Mouse (Mus musculus): Measurements from ENCODE around the gene Pln.
A peak's percentile ranks its signal among the peaks of the same experiment; 100 is the strongest.

Gene Pln

DNA sequence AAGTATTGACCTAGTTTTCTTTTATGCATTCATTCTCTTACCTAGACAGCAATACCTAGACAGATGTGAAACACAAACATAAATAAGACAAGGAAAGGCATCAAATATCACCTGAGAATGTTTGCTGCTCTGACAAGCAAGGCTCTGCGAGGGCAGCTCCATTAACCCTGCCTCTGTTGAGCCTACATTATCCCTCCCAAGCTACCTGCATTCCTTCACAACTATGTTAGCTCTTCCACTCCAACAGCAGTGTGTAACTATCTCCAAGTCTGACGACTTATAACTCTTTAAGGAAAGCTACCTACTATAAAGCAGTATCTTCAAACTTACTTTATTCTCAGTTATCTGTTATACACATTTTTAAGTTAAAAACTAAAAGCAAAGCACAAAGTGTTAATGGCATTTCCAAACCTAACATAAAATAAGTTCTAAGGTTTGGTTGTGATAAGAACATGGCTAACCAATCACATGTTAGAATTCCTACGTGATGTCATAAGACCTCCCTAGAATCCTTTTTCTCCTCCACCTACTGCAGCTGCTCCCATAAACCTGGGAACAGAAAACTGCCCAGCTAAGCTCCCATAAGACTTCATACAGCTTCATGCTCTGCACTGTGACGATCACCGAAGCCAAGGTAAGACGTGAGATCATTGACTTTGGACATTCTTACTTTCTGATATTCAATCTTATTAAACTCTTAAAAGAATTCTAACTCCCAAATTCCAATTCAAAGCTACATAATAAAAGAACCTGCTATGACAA, at the start of gene Pln:
TSS of gene Pln (plus strand) at position 506 of the 762 bp plus-strand sequence.
- DNase-seq = no peak

DNA sequence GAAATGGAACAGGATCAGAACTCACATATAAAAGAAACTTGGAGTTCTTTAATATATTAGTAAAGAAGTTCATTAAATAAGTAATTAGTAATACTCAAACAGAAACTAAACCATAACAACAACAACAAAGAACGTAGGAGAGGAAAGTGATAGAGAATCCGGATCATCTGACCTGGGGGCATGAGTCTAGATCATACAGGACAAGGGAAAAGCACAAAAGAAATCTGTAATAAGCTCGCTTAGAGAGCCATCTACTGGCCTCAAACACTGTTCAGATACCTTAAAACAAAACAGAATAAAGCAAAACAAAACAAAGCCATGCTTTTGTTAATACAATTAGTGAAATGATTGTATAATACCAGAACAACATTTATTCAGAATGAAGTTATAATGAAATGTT, 31.6 kb upstream of the Pln start:
- no peak for DNase-seq

DNA sequence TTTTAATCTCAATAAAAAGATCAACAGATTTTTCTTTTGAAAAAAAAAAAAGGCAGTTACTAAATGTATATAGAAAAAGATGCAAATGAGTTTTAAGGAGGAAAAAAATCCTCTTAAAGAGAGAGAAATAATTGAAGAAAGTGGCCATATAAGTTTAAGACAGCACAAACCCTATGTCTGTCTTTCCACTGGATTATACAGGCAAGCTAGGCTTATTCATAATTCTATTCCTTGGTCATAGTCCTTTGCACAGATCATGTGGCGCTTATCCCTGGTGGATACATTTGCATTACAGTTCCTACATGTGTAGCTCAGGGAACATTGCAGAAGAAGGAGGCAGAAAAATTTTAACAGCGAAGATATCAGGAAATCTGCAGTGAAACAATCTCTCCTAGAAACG, 30.8 kb upstream of the Pln start:
- no peak for DNase-seq

DNA sequence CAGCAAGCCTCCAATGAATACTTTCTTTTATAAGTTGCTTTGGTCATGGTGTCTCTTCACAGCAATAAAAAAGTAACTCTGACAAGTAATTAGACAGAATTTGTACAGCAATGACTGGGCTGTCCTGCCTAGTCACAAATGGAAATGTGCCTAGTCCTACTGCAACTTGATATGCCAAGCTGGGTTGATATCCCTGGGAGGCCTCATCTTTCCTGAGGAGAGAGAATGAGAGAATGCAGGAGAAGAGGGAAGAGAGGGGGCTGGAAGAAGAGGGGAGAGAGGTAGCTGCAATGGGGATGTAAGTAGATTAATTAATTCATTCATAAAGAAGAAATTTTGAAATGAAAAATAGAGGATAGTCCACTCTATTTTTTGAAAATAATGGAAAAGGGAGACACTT, 14.1 kb upstream of the Pln start:
- no peak for DNase-seq

DNA sequence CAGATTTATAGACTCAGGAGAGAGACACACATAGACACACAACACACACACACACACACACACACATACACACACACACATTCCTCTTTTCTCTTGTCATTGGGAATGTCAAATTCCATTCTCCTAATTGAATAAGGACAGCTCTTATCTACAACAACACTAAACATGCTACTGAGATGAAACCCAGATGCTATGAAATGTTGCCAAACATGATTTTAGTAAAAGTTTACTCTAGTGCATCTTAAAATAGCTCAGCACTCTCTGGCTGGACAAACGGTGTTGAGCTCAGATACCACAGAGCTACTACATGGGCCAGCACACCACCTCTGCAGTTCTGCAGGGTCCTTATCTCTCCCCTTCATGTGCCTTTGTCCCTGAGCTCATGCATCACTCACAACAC, 12.8 kb upstream of the Pln start:
- no peak for DNase-seq

DNA sequence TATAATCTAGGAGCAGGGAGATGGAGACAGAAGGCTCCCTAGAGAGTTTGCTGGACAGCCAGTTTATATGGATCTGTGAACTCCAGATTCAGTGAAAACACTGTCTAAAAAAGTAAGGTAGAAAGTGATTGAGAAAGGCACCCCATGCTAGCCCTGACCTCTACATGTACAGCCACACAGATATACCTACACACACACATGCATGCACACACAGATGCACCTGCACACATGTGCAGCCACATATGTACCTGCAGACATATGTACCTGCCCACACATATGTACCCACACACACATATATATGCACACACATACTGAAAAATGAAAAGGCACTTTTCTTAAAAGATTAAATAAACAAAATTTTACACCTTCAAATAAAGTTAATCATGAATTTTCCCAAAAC, 11.1 kb upstream of the Pln start:
- DNase-seq = no peak

DNA sequence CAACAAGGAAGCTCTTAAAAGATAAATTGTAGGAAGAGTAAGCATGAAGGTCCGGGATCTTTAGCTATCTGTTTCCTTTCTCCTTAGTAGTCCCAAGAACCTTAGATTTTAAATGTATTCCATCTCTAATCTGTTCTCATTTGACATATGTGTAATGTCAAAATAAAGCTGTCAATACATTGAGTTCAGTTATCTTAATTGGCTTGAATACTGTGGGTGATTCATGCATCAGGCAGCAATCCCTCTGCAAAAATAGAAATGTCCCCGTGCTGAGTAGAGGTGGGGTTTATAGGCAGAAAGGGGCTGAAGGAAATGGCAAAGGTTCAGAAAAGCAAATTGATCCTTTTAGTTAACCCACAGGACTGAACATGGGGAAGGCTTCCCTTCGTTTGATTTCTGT, 8.2 kb upstream of the Pln start:
- no peak for DNase-seq

DNA sequence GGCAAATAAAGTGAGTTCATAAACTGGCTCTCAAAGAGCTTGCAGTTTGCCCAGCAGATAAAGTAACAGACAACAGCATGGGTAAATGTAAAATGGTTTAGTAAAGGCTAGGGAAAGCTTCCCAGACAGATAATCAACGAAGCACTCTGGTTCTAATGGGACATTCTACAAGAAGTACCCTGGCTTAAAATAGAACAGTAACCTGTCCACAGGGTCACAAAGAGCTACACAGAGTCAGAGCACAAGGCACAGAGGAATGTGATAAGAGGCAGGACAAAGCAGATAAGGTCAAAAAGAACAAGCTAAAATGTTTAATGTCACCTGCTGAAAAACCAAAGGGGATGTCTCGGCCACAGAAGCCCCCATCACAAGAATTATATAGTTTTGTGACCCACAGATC, 4.7 kb upstream of the Pln start:
- DNase-seq = no peak

DNA sequence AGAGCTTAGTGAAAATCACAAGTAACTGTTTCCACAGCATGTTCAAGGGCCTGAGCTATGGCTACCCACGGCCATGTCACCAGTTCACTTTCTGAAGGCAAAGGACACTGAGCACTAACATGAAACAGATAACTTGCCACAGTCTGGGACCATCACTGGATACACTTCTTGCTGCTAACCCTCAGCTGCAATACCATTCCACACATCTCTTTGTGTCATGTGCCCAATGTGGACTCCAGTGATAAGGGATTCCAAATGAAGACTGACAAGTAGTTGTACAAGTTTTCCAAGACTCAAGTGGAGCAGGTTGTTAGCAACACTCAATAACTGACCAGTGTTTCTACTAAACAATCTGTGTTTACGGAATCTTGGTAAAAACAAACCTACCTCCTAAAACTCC, 2.2 kb upstream of the Pln start:
- DNase-seq = no peak

DNA sequence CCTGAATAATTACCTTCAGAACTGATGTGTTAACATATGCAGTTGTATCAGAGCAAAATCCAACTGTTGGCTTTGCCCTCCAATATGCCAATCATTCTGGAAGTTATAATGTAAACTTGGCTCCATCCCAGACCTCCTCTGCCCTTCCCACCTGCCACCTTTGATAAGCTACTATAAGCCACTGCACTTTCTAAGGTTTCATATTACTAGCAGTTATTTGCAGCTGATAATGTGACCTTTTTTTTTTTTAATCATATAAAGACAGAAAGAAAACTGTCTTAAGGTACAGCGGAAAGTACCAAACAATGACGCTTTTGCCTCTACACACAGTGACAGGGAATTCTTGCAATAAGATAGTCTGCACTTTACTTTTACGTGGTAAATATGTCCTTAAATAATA, 1.5 kb upstream of the Pln start:
- no peak for DNase-seq

DNA sequence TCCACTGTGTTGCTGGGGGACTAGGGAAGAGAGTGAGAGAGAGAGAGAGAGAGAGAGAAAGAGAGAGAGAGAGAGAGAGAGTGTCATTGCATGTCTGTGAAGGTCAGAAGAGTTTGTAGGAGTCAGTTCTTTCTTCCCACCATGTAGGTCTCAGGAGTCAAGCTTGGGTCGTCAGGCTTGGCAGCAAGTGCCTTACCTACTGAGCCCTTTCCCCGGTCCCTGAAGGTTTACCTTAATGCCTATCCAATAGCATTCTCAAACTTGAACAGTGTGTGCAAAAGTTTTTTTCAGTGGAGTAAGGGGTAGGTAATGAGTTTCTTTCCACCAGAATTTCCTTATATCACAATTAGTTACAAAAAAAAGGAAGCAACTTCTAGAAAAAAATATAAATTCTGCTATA, 1.6 kb downstream of the Pln start:
- no peak for DNase-seq

DNA sequence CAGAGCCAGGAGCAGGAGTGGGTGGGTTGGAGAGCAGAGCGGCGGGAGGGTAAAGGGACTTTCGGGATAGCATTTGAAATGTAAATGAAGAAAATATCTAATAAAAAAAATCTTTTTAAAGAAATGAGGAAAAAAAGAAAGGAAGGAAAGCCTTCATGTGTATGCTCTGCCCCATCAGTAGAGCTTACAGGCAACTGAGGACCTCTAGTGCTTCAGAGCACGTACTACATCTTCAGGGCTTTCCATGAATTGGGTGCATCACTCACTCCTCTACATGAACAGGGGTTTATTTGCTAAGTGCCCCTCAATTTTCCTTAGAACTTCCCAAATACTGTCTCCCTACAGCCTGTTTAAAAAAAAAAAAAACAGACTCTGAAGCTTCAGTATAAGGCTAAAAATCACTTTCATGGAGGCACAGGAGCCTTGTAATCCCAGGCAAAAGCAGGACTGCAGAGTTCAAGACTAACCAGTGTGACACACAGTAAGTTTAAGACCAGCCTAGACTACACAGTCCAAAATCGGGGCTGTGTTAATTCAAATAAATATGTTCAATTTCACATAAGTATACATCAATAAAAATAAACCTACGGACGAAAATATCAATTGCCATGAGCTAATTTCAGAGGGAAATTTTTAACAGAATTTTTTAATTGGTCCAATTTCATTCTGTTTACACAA, 4.0 kb downstream of the Pln start:
- DNase-seq = no peak

DNA sequence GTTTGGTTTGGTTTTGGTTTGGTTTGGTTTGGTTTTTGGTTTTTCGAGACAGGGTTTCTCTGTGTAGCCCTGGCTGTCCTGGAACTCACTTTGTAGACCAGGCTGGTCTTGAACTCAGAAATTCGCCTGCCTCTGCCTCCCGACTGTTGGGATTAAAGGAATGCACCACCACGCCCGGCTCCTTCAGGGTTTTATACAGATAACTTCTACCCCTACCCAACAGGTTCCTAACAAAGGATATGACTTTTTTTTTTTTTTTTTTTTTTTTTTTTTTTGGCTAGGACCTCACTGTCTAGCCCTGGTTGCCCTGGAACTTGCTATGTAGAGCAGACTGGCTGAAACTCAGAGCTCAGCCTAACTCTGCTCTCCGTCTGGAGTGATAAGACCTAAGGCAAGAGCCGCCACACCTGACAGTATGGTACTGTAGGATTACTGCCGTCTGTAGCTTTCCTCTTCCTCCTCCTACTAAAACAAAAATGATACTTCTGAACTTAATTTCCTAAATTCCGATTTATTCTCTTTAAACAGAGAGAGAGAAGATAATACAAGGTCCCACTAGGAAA, 4.8 kb downstream of the Pln start:
- DNase-seq = no peak

DNA sequence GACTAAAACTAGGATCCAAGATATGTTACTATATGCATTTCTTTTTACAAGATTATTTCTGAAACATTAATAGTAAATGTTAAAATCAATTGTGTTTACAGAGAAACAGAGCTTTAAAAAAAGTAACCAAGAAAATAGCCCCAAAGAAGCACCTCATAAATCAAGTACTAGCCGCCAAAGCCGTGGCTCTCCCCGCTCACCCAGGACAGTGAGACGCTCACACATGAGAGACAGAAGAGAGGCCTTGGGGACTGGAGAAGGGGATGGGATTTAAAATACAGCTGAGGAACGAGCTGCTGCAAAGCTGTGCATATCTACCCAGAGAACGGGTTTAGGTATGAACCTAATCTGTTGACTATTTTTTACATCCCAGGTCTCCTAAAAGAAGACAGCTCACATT, 5.9 kb downstream of the Pln start:
- no peak for DNase-seq

DNA sequence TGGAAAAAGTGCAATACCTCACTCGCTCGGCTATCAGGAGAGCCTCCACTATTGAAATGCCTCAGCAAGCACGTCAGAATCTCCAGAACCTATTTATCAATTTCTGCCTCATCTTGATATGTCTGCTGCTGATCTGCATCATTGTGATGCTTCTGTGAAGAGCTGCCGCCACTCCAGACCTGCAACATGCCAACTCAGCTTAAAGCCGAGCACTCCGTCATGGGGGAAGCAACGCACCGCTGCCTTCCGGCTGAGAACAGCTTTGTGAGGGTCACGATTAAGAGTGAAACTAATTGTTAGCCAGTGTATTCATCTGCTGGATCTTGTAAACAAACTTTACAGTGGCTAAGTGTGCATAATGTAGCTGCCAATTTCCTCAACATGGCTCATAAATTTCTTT, 6.4 kb downstream of the Pln start:
- no peak for DNase-seq

DNA sequence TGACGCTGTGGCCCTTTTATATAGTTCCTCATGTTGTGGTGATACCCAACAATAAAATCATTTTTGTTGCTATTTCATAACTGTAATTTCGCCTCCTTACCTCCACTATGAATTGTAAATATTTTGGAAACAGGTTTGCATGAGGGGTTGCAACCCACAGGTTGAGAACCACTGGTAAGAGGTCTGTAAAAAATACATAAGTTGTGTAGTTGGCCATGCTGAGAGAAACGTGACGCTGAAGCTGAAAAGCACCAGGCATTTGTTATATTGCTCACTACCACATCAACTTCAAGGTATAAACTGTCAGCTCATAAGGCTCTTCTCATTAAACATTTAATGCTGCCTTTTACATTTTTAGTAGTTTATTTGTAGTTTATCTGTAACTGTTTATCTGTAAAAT, 8.0 kb downstream of the Pln start:
- no peak for DNase-seq

DNA sequence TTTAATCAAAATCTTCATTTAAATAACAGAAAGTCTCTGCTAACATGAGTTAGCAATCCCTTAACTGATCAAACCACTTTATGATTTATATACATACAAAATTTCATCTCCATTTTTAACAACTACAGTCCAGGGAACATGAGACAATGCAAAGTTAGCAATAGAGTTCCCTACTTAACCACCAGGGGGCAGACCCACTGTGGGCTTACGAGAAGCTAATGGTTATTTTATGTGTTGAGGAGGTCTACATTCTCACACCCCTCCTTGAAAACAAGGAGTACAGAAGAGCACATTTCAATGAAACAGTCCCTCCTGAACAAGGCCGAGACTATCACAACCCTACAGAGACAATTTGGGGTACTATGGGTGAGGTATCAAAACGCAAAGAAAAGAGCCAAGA, 9.0 kb downstream of the Pln start:
- peak; percentile 62 for DNase-seq

DNA sequence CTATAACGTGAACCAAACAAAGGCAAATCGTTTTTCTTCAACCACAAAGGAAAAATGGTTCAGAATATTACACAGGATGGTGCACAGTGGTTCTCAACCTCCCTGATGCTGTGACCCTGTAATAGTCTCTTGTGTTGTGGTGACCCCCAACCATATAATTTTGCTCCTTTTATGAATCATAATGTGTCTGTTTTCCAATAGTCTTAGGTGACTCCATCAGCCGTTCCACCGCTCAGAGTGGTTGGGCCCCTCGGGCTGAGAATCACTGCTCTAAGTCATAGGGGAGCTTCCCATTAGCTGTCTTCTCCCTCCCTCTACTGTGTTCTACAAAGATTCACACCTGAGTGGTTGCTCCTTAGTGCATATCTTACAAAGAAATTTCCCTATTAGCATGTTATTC, 9.4 kb downstream of the Pln start:
- no peak for DNase-seq

DNA sequence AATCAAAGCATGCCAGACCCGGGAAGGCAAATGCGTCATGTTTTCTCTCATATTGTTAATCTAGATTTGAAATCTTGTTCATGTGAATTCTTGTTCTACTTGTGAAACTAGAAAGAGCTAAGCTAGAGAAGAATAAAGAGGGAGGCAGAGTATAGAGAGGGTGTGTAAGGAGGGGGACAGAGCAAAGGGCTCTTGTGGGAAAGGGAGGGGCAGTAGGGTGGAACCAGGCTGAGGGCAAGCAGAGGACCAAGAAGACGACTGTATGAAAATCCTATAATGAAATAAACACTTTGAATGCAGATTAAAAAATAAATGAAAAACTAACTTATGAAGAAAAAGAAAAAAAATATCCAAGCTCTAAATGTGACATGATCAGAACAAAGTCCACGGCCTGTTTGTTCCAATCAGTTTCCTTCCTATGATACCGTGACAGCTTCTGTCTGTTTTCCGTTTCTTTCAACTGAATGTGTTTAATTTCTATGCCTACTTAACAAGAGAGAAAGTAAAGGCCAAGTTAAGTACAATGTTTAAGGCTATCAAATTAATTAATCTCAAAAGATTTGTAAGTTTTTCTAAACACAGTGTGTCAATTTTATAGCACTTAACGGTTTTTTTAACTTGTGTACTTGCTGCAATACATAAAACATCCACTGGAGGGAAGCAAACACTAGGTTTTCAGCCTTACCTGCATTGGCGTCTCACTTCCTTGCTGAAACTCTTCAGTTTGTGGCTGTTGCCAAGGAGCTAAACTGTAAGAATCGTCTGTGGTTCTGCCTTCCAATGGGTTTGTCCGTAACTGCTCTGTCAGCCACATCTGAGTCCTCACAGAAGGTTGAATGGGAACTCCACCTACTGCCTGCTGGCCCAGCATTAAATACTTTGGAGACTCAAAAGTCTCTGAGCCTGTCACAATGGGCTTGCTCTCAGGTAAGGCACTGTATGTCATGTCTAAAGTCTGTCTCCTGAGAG, 10.6 kb downstream of the Pln start:
- peak; percentile 64 for DNase-seq

DNA sequence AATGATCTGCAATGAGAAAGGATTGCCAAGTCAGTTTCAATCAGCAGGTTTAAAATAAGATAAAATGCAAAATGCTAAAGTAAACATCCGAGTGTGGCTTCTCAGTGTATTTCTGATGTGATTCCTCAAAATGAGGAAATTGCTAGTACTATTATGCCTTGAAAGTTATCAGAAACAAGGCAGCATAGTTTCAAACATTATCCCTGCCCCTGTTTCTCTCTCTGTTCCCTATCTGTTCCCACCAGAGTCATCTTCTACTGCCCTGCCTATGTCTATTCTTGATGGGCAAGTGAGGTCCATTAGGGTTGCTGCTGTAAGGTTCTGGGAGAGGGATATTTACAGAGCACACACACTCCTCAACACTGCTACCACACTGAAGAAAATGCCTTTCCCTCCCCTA, 11.8 kb downstream of the Pln start:
- no peak for DNase-seq

DNA sequence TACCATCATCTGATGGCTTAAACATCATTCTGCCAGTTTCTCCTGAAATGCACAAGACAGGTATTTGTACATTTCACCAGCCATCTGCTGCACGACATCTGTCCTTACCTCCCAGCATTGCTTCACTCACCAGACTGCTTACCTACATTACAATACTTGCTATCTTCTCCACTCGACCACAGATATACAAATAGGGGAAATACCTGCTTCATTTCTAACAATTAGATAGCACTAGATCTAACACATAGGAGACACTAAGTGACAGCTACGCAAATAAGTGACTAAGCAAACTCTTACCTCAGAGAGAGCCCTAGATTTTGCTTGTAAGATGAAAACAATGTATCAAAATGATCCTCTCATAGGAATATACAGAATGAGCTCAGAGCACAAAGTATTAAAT, 16.2 kb downstream of the Pln start:
- DNase-seq = no peak

DNA sequence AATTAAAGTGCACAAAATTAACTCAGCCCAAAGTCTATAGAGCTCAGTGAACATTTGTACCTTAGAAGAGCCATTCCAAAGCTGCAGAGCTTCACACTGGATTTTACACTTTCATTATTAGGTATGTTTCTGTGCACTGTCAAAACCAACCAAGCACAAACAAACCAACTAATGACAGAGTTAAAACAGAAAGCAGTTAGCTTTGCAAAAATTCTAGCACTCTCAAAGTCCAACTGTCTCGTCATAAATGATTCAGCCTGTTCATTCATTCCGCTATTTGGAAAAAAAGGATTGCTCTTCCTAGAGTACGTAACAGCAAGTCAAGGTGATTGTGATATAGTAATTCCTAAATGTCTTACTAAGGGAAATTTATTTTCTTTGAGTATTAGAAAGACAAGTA, 21.5 kb downstream of the Pln start:
- no peak for DNase-seq

DNA sequence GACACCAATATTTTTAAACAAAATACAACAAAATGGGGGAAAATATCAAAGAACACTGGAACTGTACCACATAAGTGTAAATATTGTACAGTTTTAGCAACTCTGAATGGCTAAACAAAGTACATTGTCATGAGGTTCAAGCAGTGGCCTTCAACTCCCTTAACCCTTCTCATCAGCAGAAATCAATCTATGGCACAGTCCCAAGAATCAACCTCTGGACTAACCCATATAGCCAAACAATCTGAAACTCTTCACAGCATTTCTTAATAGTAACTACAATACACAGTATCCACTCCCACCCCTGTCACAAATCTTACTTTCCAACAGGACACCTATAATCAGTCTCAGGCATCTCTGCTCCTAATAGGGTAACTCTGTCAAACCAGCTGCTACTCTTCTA, 26.8 kb downstream of the Pln start:
- DNase-seq = no peak

Measured in thymus, postnatal 14 days (tissue).